Mouse (Mus musculus) layer of hippocampus, adult 9-10 months (tissue): ENCODE data around the gene Gpc4.

ENCODE experiments used
- DNase-seq: peaks from one replicate; pipeline ENCODE4 v3.0.0; 2022; ENCODE audit warnings: low spot score

Gpc4 gene

GRCm38 (mm10) chrX:52164738-52165554 is at the start of gene Gpc4:
TSS of gene Gpc4 (minus strand) at chrX:52165252.
- DNase-seq, result no peak

- no peak for DNase-seq
These were observed 47.8 kb upstream of the Gpc4 start for GRCm38 (mm10) chrX:52212846-52213245.

- DNase-seq, result no peak
These were observed 34.8 kb upstream of the Gpc4 start for GRCm38 (mm10) chrX:52199836-52200235.

DNA sequence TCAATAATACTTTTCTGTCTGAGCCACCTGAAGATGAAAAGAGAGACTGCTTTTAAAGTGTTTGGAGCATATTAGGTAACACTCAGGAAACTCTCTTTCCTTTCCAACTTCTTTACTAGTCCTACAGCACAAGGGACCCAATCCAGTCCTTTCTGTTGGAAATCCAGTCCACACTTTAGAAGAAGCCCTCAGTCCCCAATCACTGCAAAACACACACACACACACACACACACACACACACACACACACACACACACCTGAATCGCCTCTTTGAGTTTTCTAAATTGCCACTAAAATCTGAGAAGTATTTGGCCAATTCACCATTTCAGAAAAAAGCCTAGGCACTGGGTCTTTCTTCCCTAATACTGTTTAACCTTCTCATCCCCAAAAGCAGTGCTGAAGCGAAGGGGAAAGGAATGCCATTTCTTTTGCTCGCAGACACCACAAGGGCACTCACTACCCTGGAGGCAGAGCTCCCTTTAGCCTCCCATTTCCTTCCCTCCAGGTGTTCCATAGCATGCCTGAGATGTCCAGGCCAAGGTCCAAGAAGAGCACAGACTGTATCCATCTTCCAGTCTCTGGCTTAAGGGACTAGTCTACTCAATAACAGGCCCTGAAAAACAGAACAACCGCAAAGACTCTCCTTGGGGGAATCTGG is 28.4 kb upstream of the Gpc4 start:
- no peak for DNase-seq

GRCm38 (mm10) chrX:52189094-52189493 is 24.0 kb upstream of the Gpc4 start:
- no peak for DNase-seq

- DNase-seq, result no peak
These were observed 18.7 kb upstream of the Gpc4 start for GRCm38 (mm10) chrX:52183551-52184442.

DNA sequence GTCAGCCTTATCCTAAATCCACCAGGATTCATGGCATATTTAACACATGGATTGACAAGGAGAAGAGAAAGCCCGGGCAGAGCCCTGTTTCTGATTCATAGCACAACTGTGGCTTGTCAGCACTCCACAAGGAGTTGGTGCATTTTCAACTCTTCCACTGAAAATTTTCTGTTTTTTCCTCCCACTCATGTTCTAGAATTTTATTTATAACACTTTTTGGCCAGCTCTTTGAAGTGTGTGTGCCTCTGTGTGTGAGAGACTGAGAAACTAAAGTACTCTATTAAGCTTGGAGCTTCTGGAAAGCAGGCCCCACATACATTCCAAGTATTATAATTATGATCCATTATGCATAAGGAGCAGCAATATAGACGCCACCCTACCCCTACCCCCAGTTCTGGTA is 16.3 kb upstream of the Gpc4 start:
- DNase-seq, result no peak

DNA sequence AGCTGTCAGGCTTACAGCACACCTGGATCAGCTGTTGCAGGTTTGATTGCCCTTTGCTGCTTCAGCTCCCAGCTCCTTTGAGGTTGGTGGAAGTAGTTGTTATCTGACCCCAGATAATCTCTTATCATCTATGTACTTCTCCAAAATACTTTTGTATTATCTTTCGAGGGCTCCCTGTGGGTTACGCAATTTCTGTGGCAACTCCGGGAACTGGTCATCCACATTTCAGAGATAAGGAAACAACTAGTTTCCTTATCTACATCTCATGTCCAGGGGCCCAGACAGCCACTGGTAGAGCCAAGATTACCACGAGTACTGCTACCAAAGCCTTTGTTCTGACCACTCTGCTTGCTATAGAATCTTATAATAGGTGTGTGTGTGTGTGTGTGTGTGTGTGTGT is 12.0 kb upstream of the Gpc4 start:
- no peak for DNase-seq

DNA sequence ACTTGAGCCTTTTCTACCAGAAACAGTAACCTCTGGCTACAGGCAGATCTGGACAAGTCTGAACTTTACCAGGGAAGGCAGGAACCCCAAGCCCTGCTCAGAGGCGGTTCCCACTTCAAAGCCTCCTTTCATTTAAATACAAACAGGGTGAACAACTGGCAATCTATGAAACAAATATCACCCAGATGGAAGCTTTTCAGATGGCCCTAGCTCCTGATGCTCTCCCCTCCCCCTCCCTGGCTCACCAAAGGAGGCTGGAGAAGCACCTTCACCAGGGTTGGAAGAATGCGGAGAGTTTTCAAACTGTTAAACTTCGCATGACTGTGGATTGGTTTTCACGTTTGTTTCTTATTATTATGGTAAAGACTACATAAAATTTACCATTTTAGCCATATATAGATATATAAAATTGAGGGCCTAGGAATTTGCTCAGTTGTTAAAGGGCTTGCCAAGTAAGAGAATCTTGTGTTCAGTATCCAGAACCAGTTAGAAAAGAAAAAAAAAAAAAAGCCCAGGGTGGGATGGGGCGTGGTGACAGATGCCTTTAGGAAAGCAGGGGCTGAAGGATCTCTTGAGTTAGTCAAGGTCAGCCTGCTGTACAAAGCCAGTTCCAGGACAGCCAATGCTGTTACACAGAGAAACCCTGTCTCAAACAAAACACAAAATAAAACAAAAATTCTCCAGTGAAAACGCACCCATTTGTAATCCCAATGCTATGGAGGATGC is 2.6 kb upstream of the Gpc4 start:
- DNase-seq, result no peak

GRCm38 (mm10) chrX:52165555-52165938 is 495 bp upstream of the Gpc4 start:
- DNase-seq, result no peak

DNA sequence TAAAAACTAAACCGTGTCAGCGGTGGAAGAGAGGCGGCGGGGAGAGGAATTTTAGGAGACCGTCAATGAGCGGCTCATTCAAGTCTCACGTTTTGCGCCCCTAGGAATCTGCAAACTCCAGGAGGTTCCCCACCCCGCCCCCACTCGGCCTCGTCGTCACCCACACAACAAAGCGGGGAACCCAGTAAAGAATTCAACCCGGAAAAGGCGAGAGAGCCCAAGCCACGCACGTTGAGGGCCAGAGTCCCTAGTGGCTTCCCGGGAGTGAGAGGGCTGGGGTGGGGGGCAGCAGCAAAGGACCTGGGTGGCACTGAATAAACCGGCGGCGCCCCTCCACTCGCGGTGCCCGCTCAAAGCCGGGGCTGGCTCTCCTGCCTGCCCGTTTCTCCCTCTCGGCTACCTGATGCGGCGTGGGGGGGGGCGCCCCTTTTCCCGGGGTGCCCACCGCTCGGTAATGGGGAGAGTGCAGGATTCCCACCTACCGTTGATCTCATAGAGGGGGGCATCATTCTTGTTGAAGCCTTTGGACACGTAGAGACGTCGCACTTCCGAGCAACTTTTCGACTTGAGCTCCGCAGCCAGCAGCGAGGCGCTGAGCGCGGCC is 816 bp downstream of the Gpc4 start:
- no peak for DNase-seq

GRCm38 (mm10) chrX:52163418-52164133 is 1.5 kb downstream of the Gpc4 start:
- no peak for DNase-seq

- DNase-seq, result no peak
These were observed 2.3 kb downstream of the Gpc4 start for GRCm38 (mm10) chrX:52162756-52163155.

GRCm38 (mm10) chrX:52162206-52162605 is 2.8 kb downstream of the Gpc4 start:
- DNase-seq, result no peak

GRCm38 (mm10) chrX:52159621-52160020 is 5.4 kb downstream of the Gpc4 start:
- no peak for DNase-seq

GRCm38 (mm10) chrX:52155408-52155953 is 9.6 kb downstream of the Gpc4 start:
- DNase-seq, result no peak

- DNase-seq, result no peak
These were observed 10.2 kb downstream of the Gpc4 start for GRCm38 (mm10) chrX:52154821-52155220.

- DNase-seq, result no peak
These were observed 11.6 kb downstream of the Gpc4 start for GRCm38 (mm10) chrX:52153451-52153850.

- DNase-seq, result no peak
These were observed 12.1 kb downstream of the Gpc4 start for GRCm38 (mm10) chrX:52152961-52153360.

GRCm38 (mm10) chrX:52151555-52151954 is 13.5 kb downstream of the Gpc4 start:
- no peak for DNase-seq

GRCm38 (mm10) chrX:52151100-52151499 is 14.0 kb downstream of the Gpc4 start:
- DNase-seq, result no peak
